Mouse (Mus musculus) neutrophil, adult 5-6 weeks (primary cell): ENCODE measurements around the gene Pld1. TPM values are rescaled to one million over a fixed set of nuclear protein-coding genes. Genes with fewer than 3 reads are reported as not detected.
A peak's percentile ranks its signal among the peaks of the same experiment; 100 is the strongest.

Experiments
- ATAC-seq: fragments of 151-379, 151-347 bp; 2 replicates; pipeline ENCODE4 v1.8.0; 2017; ENCODE audit warnings: mild to moderate bottlenecking, moderate TSS enrichment; ENCODE audit not compliant: insufficient number of reproducible peaks, poor library complexity, low FRiP score, severe bottlenecking; ENCODE audit errors: extremely low read depth
- total RNA-seq: library from RNA; stranded (forward); fragments of 200-1000 nt; gene quantifications from 2 replicates; pipeline ENCODE4 v1.2.3, GENCODE M21; 2017

Pld1 gene
- total RNA-seq, 1 experiment from 2014 or later, result 7.8 TPM

GRCm38 (mm10) chr3:27983274-27983673 is 44.8 kb downstream of the Pld1 start:
- no peak for ATAC-seq

GRCm38 (mm10) chr3:27983935-27984577 is 45.6 kb downstream of the Pld1 start:
- 0 out of 2 replicates have a peak, but pooled peaks have one; percentile 36 for ATAC-seq

GRCm38 (mm10) chr3:27984620-27985019 is 46.1 kb downstream of the Pld1 start:
- ATAC-seq, result no peak

GRCm38 (mm10) chr3:27985344-27985743 is 46.8 kb downstream of the Pld1 start:
- ATAC-seq, result no peak

- ATAC-seq, result no peak
These were observed 49.5 kb downstream of the Pld1 start for GRCm38 (mm10) chr3:27987891-27988536.

GRCm38 (mm10) chr3:27991100-27991703 is 52.7 kb downstream of the Pld1 start:
- no peak for ATAC-seq

- no peak for ATAC-seq
These were observed 55.9 kb downstream of the Pld1 start for GRCm38 (mm10) chr3:27994175-27994990.

- ATAC-seq, result no peak
These were observed 65.8 kb downstream of the Pld1 start for GRCm38 (mm10) chr3:28004321-28004720.

GRCm38 (mm10) chr3:28007684-28008083 is 69.2 kb downstream of the Pld1 start:
- no peak for ATAC-seq

GRCm38 (mm10) chr3:28008369-28008768 is 69.9 kb downstream of the Pld1 start:
- ATAC-seq, result no peak

GRCm38 (mm10) chr3:28012177-28012576 is 73.7 kb downstream of the Pld1 start:
- ATAC-seq, result peak; percentile 34; the same call in 1 of the 2 replicates

GRCm38 (mm10) chr3:28013441-28013840 is 74.9 kb downstream of the Pld1 start:
- no peak for ATAC-seq

- no peak for ATAC-seq
These were observed 78.5 kb downstream of the Pld1 start for GRCm38 (mm10) chr3:28017002-28017401.

GRCm38 (mm10) chr3:28019727-28020126 is 81.2 kb downstream of the Pld1 start:
- no peak for ATAC-seq

- no peak for ATAC-seq
These were observed 81.9 kb downstream of the Pld1 start for GRCm38 (mm10) chr3:28020404-28020803.

GRCm38 (mm10) chr3:28022191-28022590 is 83.7 kb downstream of the Pld1 start:
- ATAC-seq, result no peak

GRCm38 (mm10) chr3:28026876-28027275 is 88.4 kb downstream of the Pld1 start:
- no peak for ATAC-seq

GRCm38 (mm10) chr3:28028456-28028855 is 90.0 kb downstream of the Pld1 start:
- ATAC-seq, result no peak

GRCm38 (mm10) chr3:28030860-28031259 is 92.4 kb downstream of the Pld1 start:
- ATAC-seq, result no peak
